Comparison of ENCODE assay signal across 10 mouse cellular contexts in genomic region chr5:35103528-35103927, GRCm38 (mm10). TPM values are rescaled to one million over a fixed set of nuclear protein-coding genes. Genes with fewer than 3 reads are reported as not detected.
DNase-seq lines count a peak whose midpoint lies in the region; ATAC-seq and TF ChIP-seq lines count a peak whose summit lies in the region.
"Had no signal": no experiment of that assay in that cellular context is flagged by ENCODE, and none has a peak within 500 bp of the region (broad histone marks: within the 10 kb centered on the region; RNA-seq: fewer than 3 reads in every experiment).

No protein-coding gene starts in this region.

- DNase-seq in heart, embryonic 10.5 days (ENCODE audit: low spot score), result no peak
- no peak for DNase-seq in heart, postnatal 25 days (ENCODE audit: low spot score)
- DNase-seq in lung, postnatal 0 days (ENCODE audit: low spot score), result no peak
- no peak for DNase-seq in lung, adult 18-20 months
- DNase-seq in gastrocnemius, postnatal 14 days, result no peak
- no peak for DNase-seq in spleen, postnatal 10 days (ENCODE audit: low spot score in 2 of 2)
- DNase-seq: cerebellum, adult 11-12 months; kidney, postnatal 4 days had no signal

- WGBS in heart, embryonic 10.5 days, result 34% methylated on average over 2 of the region's 2 CpGs
- WGBS in lung, postnatal 0 days, result 31% methylated on average over 2 of the region's 2 CpGs
- WGBS in limb, embryonic 15.5 days, result 83% methylated on average over 2 of the region's 2 CpGs
- WGBS in stomach, embryonic 15.5 days, result 38% methylated on average over 2 of the region's 2 CpGs

- no peak overlapping the region for H3K9ac ChIP-seq in lung, postnatal 0 days (replicated peaks; ENCODE audit: low read depth)
- H3K9ac ChIP-seq in limb, embryonic 15.5 days, result 0 out of 2 replicates have a peak overlapping the region, but pooled peaks have one; percentile 8
- no peak overlapping the region for H3K9ac ChIP-seq in stomach, embryonic 15.5 days

- no peak for TF ChIP-seq CTCF in lung, postnatal 0 days (IDR thresholded peaks at IDR 0.05)

- H3K4me2 ChIP-seq in lung, postnatal 0 days (replicated peaks; ENCODE audit: low read depth, low read length), result peak overlapping the region; percentile 71
- H3K4me2 ChIP-seq in limb, embryonic 15.5 days, result no peak overlapping the region
- peak overlapping the region; percentile 65 for H3K4me2 ChIP-seq in stomach, embryonic 15.5 days

- intact Hi-C loops in heart, postnatal 25 days (cut with DNase I), result no loop called here
- intact Hi-C loops in gastrocnemius, postnatal 14 days (cut with DNase I; ENCODE audit: low total_unique reads), result no loop called here

- peaks cover 28% of the 10 kb centered on the region for H3K4me1 ChIP-seq in heart, embryonic 10.5 days
- peaks cover 23% of the 10 kb centered on the region; the same call in 1 of the 2 replicates for H3K4me1 ChIP-seq in lung, postnatal 0 days (ENCODE audit: insufficient read depth, low read depth, low read length)
- peaks cover 24% of the 10 kb centered on the region for H3K4me1 ChIP-seq in limb, embryonic 15.5 days
- peaks cover 18% of the 10 kb centered on the region for H3K4me1 ChIP-seq in stomach, embryonic 15.5 days

- TF ChIP-seq EP300 in lung, postnatal 0 days (IDR thresholded peaks at IDR 0.05), result no peak

- no peaks in the 10 kb centered on the region for H3K27me3 ChIP-seq in heart, embryonic 10.5 days (ENCODE audit: insufficient read depth, poor library complexity, severe bottlenecking)
- H3K27me3 ChIP-seq in lung, postnatal 0 days (replicated peaks; ENCODE audit: insufficient read depth, low read length), result no peaks in the 10 kb centered on the region
- peaks cover 5% of the 10 kb centered on the region; the same call in 1 of the 2 replicates for H3K27me3 ChIP-seq in limb, embryonic 15.5 days
- H3K27me3 ChIP-seq in stomach, embryonic 15.5 days (replicated peaks), result no peaks in the 10 kb centered on the region

- peaks cover 41% of the 10 kb centered on the region for H3K36me3 ChIP-seq in heart, embryonic 10.5 days
- peaks cover 30% of the 10 kb centered on the region; the same call in 1 of the 2 replicates for H3K36me3 ChIP-seq in lung, postnatal 0 days (ENCODE audit: insufficient read depth, low read length)
- H3K36me3 ChIP-seq in limb, embryonic 15.5 days, result peaks cover 45% of the 10 kb centered on the region
- peaks cover 27% of the 10 kb centered on the region for H3K36me3 ChIP-seq in stomach, embryonic 15.5 days

- H3K4me3 ChIP-seq in heart, embryonic 10.5 days, result peak overlapping the region; percentile 80; the same call in 1 of the 2 replicates
- no peak overlapping the region for H3K4me3 ChIP-seq in lung, postnatal 0 days (ENCODE audit: low read depth, low read length)
- H3K4me3 ChIP-seq in limb, embryonic 15.5 days, result no peak overlapping the region
- H3K4me3 ChIP-seq in stomach, embryonic 15.5 days (replicated peaks), result peak overlapping the region; percentile 83; the same call in 1 of the 2 replicates

- H3K27ac ChIP-seq in heart, embryonic 10.5 days, result no peak overlapping the region
- H3K27ac ChIP-seq in lung, postnatal 0 days (ENCODE audit: low read length), result no peak overlapping the region
- no peak overlapping the region for H3K27ac ChIP-seq in limb, embryonic 15.5 days
- no peak overlapping the region for H3K27ac ChIP-seq in stomach, embryonic 15.5 days

- no peaks in the 10 kb centered on the region for H3K9me3 ChIP-seq in heart, embryonic 10.5 days
- H3K9me3 ChIP-seq in lung, postnatal 0 days (ENCODE audit: low read length), result no peaks in the 10 kb centered on the region
- no peaks in the 10 kb centered on the region for H3K9me3 ChIP-seq in limb, embryonic 15.5 days
- H3K9me3 ChIP-seq in stomach, embryonic 15.5 days, result no peaks in the 10 kb centered on the region

- ATAC-seq in lung, postnatal 0 days, result no peak
- ATAC-seq in limb, embryonic 15.5 days (ENCODE audit: insufficient number of reproducible peaks, low FRiP score, low TSS enrichment, low read depth), result no peak
- no peak for ATAC-seq in stomach, embryonic 15.5 days (ENCODE audit: insufficient read depth, low FRiP score, low read depth)

RNA-seq across cellular contexts. Expression of gene Lrpap1, which starts 2.0 kb away (rescaled TPM):
- 114 and 121 TPM in 2 replicates for polyA plus RNA-seq in heart, embryonic 10.5 days (2016; fragmentation: Nextera tagmentation; extraction: Ambion mirVana)
- total RNA-seq in heart, postnatal 25 days (2021), result 10 to 100 TPM; 46.7 to 47.3 TPM
- 170 and 184 TPM in 2 replicates for polyA plus RNA-seq in lung, postnatal 0 days (2015; fragmentation: Nextera tagmentation; extraction: Ambion mirVana)
- polyA plus RNA-seq in limb, embryonic 15.5 days (2015; fragmentation: Nextera tagmentation; extraction: Ambion mirVana), result 125 and 141 TPM in 2 replicates
- polyA plus RNA-seq in stomach, embryonic 15.5 days (2015; fragmentation: Nextera tagmentation; extraction: Ambion mirVana), result 136 and 168 TPM in 2 replicates
- 10 to 100 TPM; 33.0 to 36.7 TPM for total RNA-seq in gastrocnemius, postnatal 14 days (2021)

RNA-seq across cellular contexts. Expression of gene Dok7, which starts 47.0 kb away (rescaled TPM):
- polyA plus RNA-seq in heart, embryonic 10.5 days (2016; fragmentation: Nextera tagmentation; extraction: Ambion mirVana), result 2.3 and 4.4 TPM in 2 replicates
- total RNA-seq in heart, postnatal 25 days (2021), result 10 to 100 TPM; 34.5 to 43.8 TPM
- 0.56 and 0.67 TPM in 2 replicates for polyA plus RNA-seq in lung, postnatal 0 days (2015; fragmentation: Nextera tagmentation; extraction: Ambion mirVana)
- 5.5 and 9.5 TPM in 2 replicates for polyA plus RNA-seq in limb, embryonic 15.5 days (2015; fragmentation: Nextera tagmentation; extraction: Ambion mirVana)
- 1.8 and 2.1 TPM in 2 replicates for polyA plus RNA-seq in stomach, embryonic 15.5 days (2015; fragmentation: Nextera tagmentation; extraction: Ambion mirVana)
- total RNA-seq in gastrocnemius, postnatal 14 days (2021), result 10 to 100 TPM; 30.0 to 33.3 TPM

Comparison
In these comparisons a context has a peak if more than half of its experiments do, and no peak if none do; other contexts are left out.
1. H3K4me3 ChIP-seq: peak in heart, embryonic 10.5 days (single experiment) and stomach, embryonic 15.5 days (single experiment); none in lung, postnatal 0 days (single experiment) and limb, embryonic 15.5 days (single experiment).